Mouse (Mus musculus) mouse trophoblast stem cell (cell line): Measurements from ENCODE around the gene Armc2.

Experiments used
- in situ Hi-C, 2 experiments: fragments of 300-500 bp; cut with MseI, MboI; formaldehyde crosslinking; loops; 2 replicates in 1 of 2; 3 replicates in 1 of 2; pipeline ENCODE4 v1.15.1; 2025

The Armc2 gene

DNA sequence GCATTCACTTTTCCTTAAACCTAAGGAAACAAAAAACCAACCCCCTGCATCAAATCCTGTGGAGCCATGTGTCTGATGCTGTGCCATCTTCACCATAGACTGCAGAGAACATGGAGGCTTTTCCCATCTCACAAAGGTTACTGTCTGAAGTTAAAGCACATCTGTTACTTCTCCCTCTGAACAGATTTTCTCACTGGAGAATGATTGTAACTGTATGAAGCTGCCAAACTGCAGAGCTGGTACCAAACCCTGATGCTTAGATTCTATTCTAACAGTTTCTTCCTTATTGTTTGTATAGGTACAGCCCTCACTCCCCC, 151.4 kb downstream of the Armc2 start:
- in situ Hi-C loops: no loop called here

- in situ Hi-C loops: no loop called here
These were observed 152.0 kb downstream of the Armc2 start for GRCm38 (mm10) chr10:41866069-41866837.
